ENCODE assay signal across 11 mouse cellular contexts in genomic region chr9:57723315-57723715, GRCm38 (mm10). TPM values are rescaled to one million over a fixed set of nuclear protein-coding genes. Genes with fewer than 3 reads are reported as not detected.
A peak's percentile ranks its signal among the peaks of the same experiment; 100 is the strongest.
DNase-seq lines count a peak whose midpoint lies in the region; TF ChIP-seq lines count a peak whose summit lies in the region.
"Had no signal": no experiment of that assay in that cellular context is flagged by ENCODE, and none has a peak within 500 bp of the region (broad histone marks: within the 10 kb centered on the region; RNA-seq: fewer than 3 reads in every experiment).

No protein-coding gene starts in this region.

- peak overlapping the region; percentile 61; the same call in 1 of the 2 replicates for H3K27ac ChIP-seq in bone marrow, adult 2 months (ENCODE audit: control insufficient read depth, insufficient read depth, low read depth, low read length, poor library complexity)
- H3K27ac ChIP-seq: stomach, embryonic 15.5 days had no signal

- 21% methylated on average over 5 of the region's 5 CpGs for WGBS in bone marrow, adult 2 months

- no peak for TF ChIP-seq POLR2A in bone marrow, adult 2 months (IDR thresholded peaks at IDR 0.05; ENCODE audit: borderline replicate concordance, control insufficient read depth, low read depth, low read length)

- H3K4me3 ChIP-seq in bone marrow, adult 2 months (replicated peaks; ENCODE audit: control insufficient read depth, low read depth, low read length) = no peak overlapping the region
- H3K4me3 ChIP-seq: stomach, embryonic 15.5 days had no signal

- DNase-seq in kidney, adult 11 months = peak; percentile 83
- no peak for DNase-seq in kidney, postnatal 4 days
- peak; percentile 86 for DNase-seq in gastrocnemius, postnatal 25 days
- DNase-seq in layer of hippocampus, adult 8-10 months (ENCODE audit: low spot score in 2 of 2) = peak; percentile 41 to 52
- peak; percentile 77 for DNase-seq in lung, postnatal 14 days
- no peak for DNase-seq in thymus, postnatal 25 days
- DNase-seq in spleen, adult 12 weeks (ENCODE audit: low spot score) = no peak

- TF ChIP-seq CTCF in bone marrow, adult 2 months (IDR thresholded peaks at IDR 0.05; ENCODE audit: control insufficient read depth, insufficient read depth, low read length) = no peak

- no peaks in the 10 kb centered on the region; the same call in 1 of the 2 replicates for H3K4me1 ChIP-seq in bone marrow, adult 2 months (ENCODE audit: control insufficient read depth, insufficient read depth, low read length)
- H3K4me1 ChIP-seq: stomach, embryonic 15.5 days had no signal

RNA-seq across cellular contexts. Expression of gene Edc3, which starts 15.0 kb away (rescaled TPM):
- 8.3 and 9.1 TPM in 2 replicates for polyA plus RNA-seq in bone marrow, adult 2 months (2011; ENCODE audit: insufficient read depth, insufficient read length, low replicate concordance, missing spikeins)
- total RNA-seq in gastrocnemius, postnatal 25 days (2021) = 1 to 10 TPM; 4.9 to 6.0 TPM
- 10 to 100 TPM; 14.0 to 23.7 (median 14.6) TPM for total RNA-seq in layer of hippocampus, adult 8-10 months (2022)

RNA-seq across cellular contexts. Expression of gene Cyp1a1, which starts 35.6 kb away (rescaled TPM):
- not detected in 2 replicates for polyA plus RNA-seq in bone marrow, adult 2 months (2011; ENCODE audit: insufficient read depth, insufficient read length, low replicate concordance, missing spikeins)
- total RNA-seq in gastrocnemius, postnatal 25 days (2021) = under 1 TPM; 0.21 to 0.31 TPM
- under 1 TPM in 3 of 4 experiments, not detected in 1; 0.12 to 0.36 (median 0.32) TPM for total RNA-seq in layer of hippocampus, adult 8-10 months (2022)
- polyA plus RNA-seq: Patski; stomach, embryonic 15.5 days had no signal

RNA-seq across cellular contexts. Expression of gene Cyp1a2, which starts 39.8 kb away (rescaled TPM):
- polyA plus RNA-seq in bone marrow, adult 2 months (2011; ENCODE audit: insufficient read depth, insufficient read length, low replicate concordance, missing spikeins) = 1.5 and 9.3 TPM in 2 replicates
- total RNA-seq in gastrocnemius, postnatal 25 days (2021) = not detected
- not detected for total RNA-seq in layer of hippocampus, adult 8-10 months (2022)
- total RNA-seq: layer of hippocampus, postnatal 25 days had no signal
- polyA plus RNA-seq: Patski; stomach, embryonic 15.5 days had no signal

RNA-seq across cellular contexts. Expression of gene Clk3, which starts 42.3 kb away (rescaled TPM):
- polyA plus RNA-seq in bone marrow, adult 2 months (2011; ENCODE audit: insufficient read depth, insufficient read length, low replicate concordance, missing spikeins) = 148 and 149 TPM in 2 replicates
- 10 to 100 TPM; 28.7 to 31.3 TPM for total RNA-seq in gastrocnemius, postnatal 25 days (2021)
- 100 to 1,000 TPM in 1 of 4 experiments, 10 to 100 TPM in 3; 72.0 to 102 (median 84.5) TPM for total RNA-seq in layer of hippocampus, adult 8-10 months (2022)

Comparison
In these comparisons a context has a peak if more than half of its experiments do, and no peak if none do; other contexts are left out.
1. DNase-seq: peak in kidney, adult 11 months (single experiment), gastrocnemius, postnatal 25 days (single experiment), layer of hippocampus, adult 8-10 months (2 of 2) and lung, postnatal 14 days (single experiment); none in kidney, postnatal 4 days (0 of 2), thymus, postnatal 25 days (single experiment) and spleen, adult 12 weeks (single experiment).